Mouse (Mus musculus) spleen, adult 2 months (tissue): ENCODE results near the gene Izumo1. TPM values are rescaled to one million over a fixed set of nuclear protein-coding genes. Genes with fewer than 3 reads are reported as not detected.

Experiments
- DNase-seq, 2 experiments: peaks; one replicate each; pipeline versions ENCODE4 v3.0.0 to v3.0.0-alpha.2; 2012 to 2021; ENCODE audit warnings: low spot score in 2 of 2, low read depth in 1 of 2
- H3K27ac ChIP-seq: fragments of 200-500 bp; 2 replicates; pipeline ENCODE4 v1.5.1; 2012; ENCODE audit warnings: low read length, inconsistent platforms; ENCODE audit not compliant: insufficient read depth
- H3K27me3 ChIP-seq: fragments of 200-500 bp; 2 replicates; pipeline ENCODE4 v1.6.1; 2012; ENCODE audit warnings: mild to moderate bottlenecking, moderate library complexity, low read length, inconsistent platforms; ENCODE audit not compliant: control insufficient read depth, insufficient read depth
- H3K36me3 ChIP-seq: fragments of 200-500 bp; 2 replicates; pipeline ENCODE4 v1.6.1; 2012; ENCODE audit warnings: mild to moderate bottlenecking, low read length, inconsistent platforms; ENCODE audit not compliant: control insufficient read depth, insufficient read depth
- H3K4me1 ChIP-seq: fragments of 200-500 bp; 2 replicates; pipeline ENCODE4 v1.6.1; 2011; ENCODE audit warnings: inconsistent platforms; ENCODE audit not compliant: control insufficient read depth, insufficient read depth, insufficient read length
- H3K4me3 ChIP-seq: fragments of 200-500 bp; 2 replicates; pipeline ENCODE4 v1.5.1; 2011; ENCODE audit warnings: mild to moderate bottlenecking, inconsistent platforms; ENCODE audit not compliant: insufficient read depth, insufficient read length; ENCODE audit errors: extremely low read depth
- CTCF ChIP-seq: fragments of 200-500 bp; IDR thresholded peaks from 2 replicates; pipeline ENCODE4 v1.5.1; 2011; ENCODE audit warnings: mild to moderate bottlenecking, inconsistent platforms; ENCODE audit not compliant: insufficient read depth, insufficient read length, insufficient replicate concordance; ENCODE audit errors: extremely low read depth
- POLR2A ChIP-seq: fragments of 200-500 bp; IDR thresholded peaks from 2 replicates; pipeline ENCODE4 v1.6.1; 2011; ENCODE audit warnings: low read depth, low read length, inconsistent platforms
- WGBS: fragments of 180-500 bp; shearing (Covaris S2); methylation state at CpG from one replicate; pipeline ENCODE4 v1.1.7; 2018; 5-methylcytosine and 5-hydroxymethylcytosine counted together
- polyA plus RNA-seq: library from polyadenylated mRNA; depleted of rRNA; stranded (reverse); fragments of >200 nt; gene quantifications from 2 replicates; pipeline ENCODE4 v1.2.3, GENCODE M21; 2012; rRNA removed

Izumo1 gene
- 0.46 and 0.63 TPM in 2 replicates for polyA plus RNA-seq

DNA sequence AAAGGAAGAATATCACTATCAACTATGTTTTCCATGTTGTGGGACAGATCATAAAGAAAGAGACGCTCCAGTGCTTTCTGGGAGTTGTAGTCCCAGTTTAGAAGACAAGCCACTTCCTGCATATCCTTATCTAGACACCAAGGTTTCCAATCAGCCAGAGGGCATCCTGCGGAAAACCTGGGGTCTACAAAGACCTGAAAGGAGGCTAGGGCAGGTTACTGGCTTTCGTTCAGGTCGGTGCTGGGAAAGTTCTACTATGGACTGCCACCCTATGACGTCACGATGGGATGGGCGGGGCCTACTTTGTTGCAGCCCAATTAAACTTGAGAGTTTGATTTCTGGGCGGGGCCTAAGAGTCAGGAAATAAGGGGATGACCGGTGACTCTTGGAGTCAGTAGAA, at the start of gene Izumo1:
Gene Izumo1 (plus strand): TSS at position 369 of the 400 bp plus-strand sequence.
- DNase-seq, result no peak
- Histone ChIP-seq H3K36me3 (no peaks in the 10 kb centered on the region), H3K4me3 (no peak within 1 kb of the TSS), H3K27me3 (peaks cover 2% of the 10 kb centered on the region; the same call in 1 of the 2 replicates), H3K4me1 (no peaks in the 10 kb centered on the region; the same call in 1 of the 2 replicates), H3K27ac (no peak within 1 kb of the TSS)
- TF ChIP-seq CTCF, result no peak
- TF ChIP-seq POLR2A, result no peak
- 49% methylated on average over 9 of the region's 9 CpGs for WGBS

DNA sequence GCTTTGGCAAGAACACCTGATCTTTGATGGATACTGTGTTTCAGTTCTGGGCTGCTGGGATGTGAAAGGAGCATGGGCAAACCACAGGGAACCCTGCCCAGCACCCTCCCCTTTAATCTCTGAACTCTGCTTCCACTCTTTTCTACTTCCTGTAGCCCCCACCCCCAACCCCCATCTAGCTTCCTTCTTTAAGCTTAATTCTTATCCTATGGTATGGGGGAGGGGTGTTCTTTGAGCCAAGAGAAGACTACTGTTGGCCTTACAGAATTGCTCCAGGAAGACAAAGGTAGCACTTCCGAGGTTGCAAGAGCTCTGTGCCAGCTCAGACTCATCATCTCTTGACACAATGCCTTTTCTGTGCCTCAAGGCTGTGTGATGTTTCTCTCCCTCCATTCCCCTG, 49.6 kb upstream of the Izumo1 start:
- 25% methylated on average over 1 of the region's 1 CpGs for WGBS
- no peak overlapping the region for H3K27ac ChIP-seq

GRCm38 (mm10) chr7:45573954-45574353, 47.7 kb upstream of the Izumo1 start:
- no peak overlapping the region for H3K27ac ChIP-seq
- TF ChIP-seq CTCF, result no peak
- TF ChIP-seq POLR2A, result no peak
- no peak for DNase-seq
- H3K4me1 ChIP-seq, result peaks cover 12% of the 10 kb centered on the region; the same call in 1 of the 2 replicates
- 79% methylated on average over 8 of the region's 8 CpGs for WGBS
- H3K36me3 ChIP-seq, result peaks cover 6% of the 10 kb centered on the region
- no peak overlapping the region for H3K4me3 ChIP-seq
- no peaks in the 10 kb centered on the region for H3K27me3 ChIP-seq

More for the DNA sequence above, 49.6 kb upstream of the Izumo1 start:
- H3K27me3 ChIP-seq, result no peaks in the 10 kb centered on the region
- DNase-seq, result no peak
- H3K4me3 ChIP-seq, result no peak overlapping the region
- H3K4me1 ChIP-seq, result peaks cover 12% of the 10 kb centered on the region; the same call in 1 of the 2 replicates
- no peak for TF ChIP-seq CTCF
- TF ChIP-seq POLR2A, result no peak
- H3K36me3 ChIP-seq, result peaks cover 3% of the 10 kb centered on the region; the same call in 1 of the 2 replicates

- peaks cover 11% of the 10 kb centered on the region; the same call in 1 of the 2 replicates for H3K4me1 ChIP-seq
- peaks cover 6% of the 10 kb centered on the region for H3K36me3 ChIP-seq
- no peak overlapping the region for H3K4me3 ChIP-seq
- H3K27me3 ChIP-seq, result no peaks in the 10 kb centered on the region
- TF ChIP-seq POLR2A (no peak), CTCF (no peak)
- no peak overlapping the region for H3K27ac ChIP-seq
- no peak for DNase-seq
- WGBS, result 91% methylated on average over 15 of the region's 15 CpGs
Observed at GRCm38 (mm10) chr7:45574472-45575379, 46.9 kb upstream of the Izumo1 start.

- H3K4me1 ChIP-seq, result no peaks in the 10 kb centered on the region; the same call in 1 of the 2 replicates
- WGBS, result 90% methylated on average over 6 of the region's 6 CpGs
- no peaks in the 10 kb centered on the region for H3K27me3 ChIP-seq
- H3K36me3 ChIP-seq, result peaks cover 5% of the 10 kb centered on the region; the same call in 1 of the 2 replicates
- no peak for DNase-seq
- no peak overlapping the region for H3K27ac ChIP-seq
- no peak overlapping the region for H3K4me3 ChIP-seq
- no peak for TF ChIP-seq CTCF
- TF ChIP-seq POLR2A, result no peak
Observed at GRCm38 (mm10) chr7:45585923-45586322, 35.7 kb upstream of the Izumo1 start.

DNA sequence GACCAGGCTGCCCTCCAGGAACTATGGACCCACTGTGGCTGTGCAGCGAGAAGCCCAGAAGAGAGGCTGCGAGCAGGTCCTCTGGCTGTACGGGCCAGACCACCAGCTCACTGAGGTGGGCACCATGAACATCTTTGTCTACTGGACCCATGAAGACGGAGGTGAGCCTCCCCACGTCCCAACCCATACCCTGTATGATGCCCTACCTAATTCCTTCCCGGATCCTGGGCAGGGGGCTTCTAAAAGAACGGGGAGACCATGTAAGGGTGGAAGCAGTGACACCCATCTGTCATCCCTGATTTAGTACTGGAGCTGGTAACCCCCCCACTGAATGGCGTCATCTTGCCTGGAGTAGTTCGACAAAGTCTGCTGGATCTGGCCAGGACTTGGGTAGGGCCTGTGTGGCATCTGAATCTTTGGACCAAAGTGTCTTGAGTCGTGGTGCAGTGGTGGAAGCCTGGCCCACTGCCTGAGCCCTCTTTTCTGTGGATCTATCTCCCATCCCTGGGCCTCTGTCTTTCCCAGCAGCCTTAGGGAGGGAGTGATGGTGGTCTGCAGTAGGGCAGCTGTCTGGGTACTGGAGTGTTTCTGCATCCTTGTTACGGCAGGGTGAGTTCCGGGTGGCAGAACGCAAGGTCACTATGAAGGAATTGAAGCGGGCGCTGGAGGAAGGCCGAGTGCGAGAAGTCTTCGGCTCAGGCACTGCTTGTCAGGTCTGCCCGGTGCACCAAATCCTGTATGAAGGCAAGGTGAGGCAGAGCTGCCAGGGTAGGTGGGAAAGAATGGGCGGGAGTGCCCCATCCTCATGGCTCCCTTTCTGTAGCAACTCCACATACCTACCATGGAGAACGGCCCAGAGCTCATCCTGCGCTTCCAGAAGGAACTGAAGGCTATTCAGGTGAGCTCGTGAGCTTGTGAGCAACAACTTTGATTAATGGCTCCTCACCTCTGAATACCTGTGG, 33.7 kb upstream of the Izumo1 start:
- peaks cover 5% of the 10 kb centered on the region; the same call in 1 of the 2 replicates for H3K36me3 ChIP-seq
- H3K4me3 ChIP-seq, result no peak overlapping the region
- H3K4me1 ChIP-seq, result peaks cover 7% of the 10 kb centered on the region; the same call in 1 of the 2 replicates
- no peak for TF ChIP-seq POLR2A
- H3K27ac ChIP-seq, result no peak overlapping the region
- H3K27me3 ChIP-seq, result no peaks in the 10 kb centered on the region
- WGBS, result 93% methylated on average over 23 of the region's 23 CpGs
- DNase-seq, result no peak
